Mouse (Mus musculus) stomach, embryonic 15.5 days (tissue): ENCODE measurements around the gene Tmem218. TPM values are rescaled to one million over a fixed set of nuclear protein-coding genes. Genes with fewer than 3 reads are reported as not detected.

Source experiments
- ATAC-seq: fragments of 200-750 bp; cut with Nextera tagmentation; 2 replicates; pipeline ENCODE4 v1.8.0; 2017; ENCODE audit warnings: low read depth, moderate number of reproducible peaks, moderate TSS enrichment; ENCODE audit not compliant: insufficient read depth, low FRiP score
- H3K27ac ChIP-seq: fragments of 300-500 bp; sonication (generic); 2 replicates; pipeline ENCODE4 v1.5.1; 2015; ENCODE audit warnings: mild to moderate bottlenecking, inconsistent platforms
- H3K27me3 ChIP-seq: fragments of 300-500 bp; sonication (generic); replicated peaks from 2 replicates; pipeline ENCODE4 v1.6.1; 2015; ENCODE audit warnings: inconsistent platforms
- H3K36me3 ChIP-seq: fragments of 300-500 bp; sonication (generic); 2 replicates; pipeline ENCODE4 v1.6.1; 2015; ENCODE audit warnings: inconsistent platforms
- H3K4me1 ChIP-seq: fragments of 300-500 bp; sonication (generic); 2 replicates; pipeline ENCODE4 v1.6.1; 2015; ENCODE audit warnings: inconsistent platforms
- H3K4me2 ChIP-seq: fragments of 300-500 bp; sonication (generic); 2 replicates; pipeline ENCODE4 v1.6.1; 2015; ENCODE audit warnings: mild to moderate bottlenecking, inconsistent platforms
- H3K4me3 ChIP-seq: fragments of 300-500 bp; sonication (generic); replicated peaks from 2 replicates; pipeline ENCODE4 v1.5.1; 2015; ENCODE audit warnings: inconsistent platforms
- H3K9ac ChIP-seq: fragments of 300-500 bp; sonication (generic); 2 replicates; pipeline ENCODE4 v1.6.1; 2015; ENCODE audit warnings: inconsistent platforms
- H3K9me3 ChIP-seq: fragments of 300-500 bp; sonication (generic); 2 replicates; pipeline ENCODE4 v1.6.1; 2016; ENCODE audit warnings: inconsistent platforms
- WGBS: fragments of 180-500 bp; shearing (Covaris S2); methylation state at CpG from one replicate; pipeline ENCODE4 v1.1.7; 2015; 5-methylcytosine and 5-hydroxymethylcytosine counted together
- polyA plus RNA-seq: library from polyadenylated mRNA; unstranded; fragments of >200 nt; fragmentation: Nextera tagmentation; extraction: Ambion mirVana; gene quantifications from 2 replicates; pipeline ENCODE4 v1.2.1, GENCODE M21; 2015

The Tmem218 gene
- polyA plus RNA-seq, 1 experiment from 2014 or later, result 9.8 TPM

DNA sequence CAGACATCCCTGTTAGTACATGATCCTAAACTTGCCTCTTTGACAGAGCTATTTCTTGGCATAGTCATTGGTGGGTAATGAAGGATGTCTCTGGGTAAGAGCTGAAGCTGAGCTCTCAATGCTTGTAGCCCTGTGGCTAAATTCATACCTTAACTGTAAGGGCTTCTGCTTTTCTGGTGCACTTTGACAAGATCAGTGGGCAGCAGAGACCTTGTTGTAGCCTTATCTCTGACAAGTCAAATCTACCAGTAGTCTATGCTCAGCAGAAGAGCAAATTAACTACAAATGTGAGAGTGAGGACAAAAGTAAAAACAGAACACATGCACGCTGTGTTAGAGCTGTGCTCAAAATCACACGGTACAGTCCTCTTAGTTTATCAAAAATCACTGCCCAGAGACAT is 58.6 kb downstream of the Tmem218 start:
- no peak for ATAC-seq
- Histone ChIP-seq H3K27ac (no peak overlapping the region), H3K9me3 (no peaks in the 10 kb centered on the region), H3K4me1 (no peaks in the 10 kb centered on the region), H3K27me3 (no peaks in the 10 kb centered on the region), H3K9ac (no peak overlapping the region), H3K36me3 (no peaks in the 10 kb centered on the region), H3K4me3 (no peak overlapping the region), H3K4me2 (no peak overlapping the region)
- 86% methylated on average over 2 of the region's 2 CpGs for WGBS

Other genes with a start within 250 kb of the Tmem218 start
- 8.3 and 9.5 TPM in 2 replicates for gene Pknox2, start 60.8 kb upstream of the Tmem218 start, polyA plus RNA-seq
- 2.2 and 2.4 TPM in 2 replicates for gene Slc37a2, start 47.5 kb downstream of the Tmem218 start, polyA plus RNA-seq
- gene Ccdc15, start 140.2 kb downstream of the Tmem218 start, polyA plus RNA-seq, result 6.3 and 6.8 TPM in 2 replicates
- gene Hepacam, start 159.1 kb downstream of the Tmem218 start, polyA plus RNA-seq, result 0.06 and 0.14 TPM in 2 replicates
- 9.9 and 11.3 TPM in 2 replicates for gene Robo4, start 193.7 kb downstream of the Tmem218 start, polyA plus RNA-seq
- gene Robo3, start 225.0 kb downstream of the Tmem218 start, polyA plus RNA-seq, result 0.08 and 0.15 TPM in 2 replicates